Mouse (Mus musculus) natural killer cell, adult 2 months (primary cell): Measurements from ENCODE around the gene Myf6.

Source experiments
- DNase-seq, 2 experiments: peaks; one replicate each; pipeline ENCODE4 v3.0.0; 2022; ENCODE audit warnings: low spot score in 2 of 2

The Myf6 gene

GRCm38 (mm10) chr10:107494568-107494967 lies at the start of gene Myf6:
TSS of gene Myf6 (minus strand) at chr10:107494737.
- DNase-seq, result no peak

GRCm38 (mm10) chr10:107543026-107543425 lies 48.5 kb upstream of the Myf6 start:
- DNase-seq, result no peak

GRCm38 (mm10) chr10:107528758-107529157 lies 34.2 kb upstream of the Myf6 start:
- DNase-seq, result no peak

GRCm38 (mm10) chr10:107519216-107519615 lies 24.7 kb upstream of the Myf6 start:
- no peak for DNase-seq

GRCm38 (mm10) chr10:107516641-107517040 lies 22.1 kb upstream of the Myf6 start:
- no peak for DNase-seq

- DNase-seq, result no peak
Observed at GRCm38 (mm10) chr10:107514735-107515134, 20.2 kb upstream of the Myf6 start.

- no peak for DNase-seq
Observed at GRCm38 (mm10) chr10:107506397-107506796, 11.9 kb upstream of the Myf6 start.

- no peak for DNase-seq
Observed at GRCm38 (mm10) chr10:107503430-107503829, 8.9 kb upstream of the Myf6 start.

GRCm38 (mm10) chr10:107502193-107502592 lies 7.7 kb upstream of the Myf6 start:
- no peak for DNase-seq

GRCm38 (mm10) chr10:107499656-107500055 lies 5.1 kb upstream of the Myf6 start:
- DNase-seq, result no peak

- DNase-seq, result no peak
Observed at GRCm38 (mm10) chr10:107496402-107496801, 1.9 kb upstream of the Myf6 start.

- no peak for DNase-seq
Observed at GRCm38 (mm10) chr10:107493580-107494474, 710 bp downstream of the Myf6 start.

GRCm38 (mm10) chr10:107492867-107493579 lies 1.5 kb downstream of the Myf6 start:
- DNase-seq, result no peak

GRCm38 (mm10) chr10:107488654-107489315 lies 5.8 kb downstream of the Myf6 start:
- DNase-seq, result no peak

- DNase-seq, result no peak
Observed at GRCm38 (mm10) chr10:107486770-107487169, 7.8 kb downstream of the Myf6 start.

- no peak for DNase-seq
Observed at GRCm38 (mm10) chr10:107485870-107486269, 8.7 kb downstream of the Myf6 start, which contains the start of gene Myf5. TSS of gene Myf5 (minus strand) at chr10:107486134.

GRCm38 (mm10) chr10:107484050-107484449 lies 10.5 kb downstream of the Myf6 start:
- DNase-seq, result no peak

GRCm38 (mm10) chr10:107473497-107473896 lies 21.0 kb downstream of the Myf6 start:
- DNase-seq, result no peak

GRCm38 (mm10) chr10:107471712-107472111 lies 22.8 kb downstream of the Myf6 start:
- no peak for DNase-seq

GRCm38 (mm10) chr10:107467819-107468218 lies 26.7 kb downstream of the Myf6 start:
- DNase-seq, result no peak

- no peak for DNase-seq
Observed at GRCm38 (mm10) chr10:107449496-107450330, 44.8 kb downstream of the Myf6 start.
